Mouse (Mus musculus) cerebellum, adult 2 months (tissue): ENCODE measurements around the gene Cd59b. TPM values are rescaled to one million over a fixed set of nuclear protein-coding genes. Genes with fewer than 3 reads are reported as not detected.
"Not testable (repeated sequence)": the region's sequence is repeated elsewhere in the genome, so short reads cannot be mapped to it uniquely, and the experiment has no call there.

Experiments
- DNase-seq, 2 experiments: peaks; one replicate each; pipeline ENCODE4 v3.0.0; 2021
- H3K27ac ChIP-seq: fragments of 200-500 bp; 2 replicates; pipeline ENCODE4 v1.5.1; 2012; ENCODE audit warnings: low read length, control low read depth, inconsistent platforms; ENCODE audit not compliant: insufficient read depth
- H3K27me3 ChIP-seq: fragments of 200-500 bp; 2 replicates; pipeline ENCODE4 v1.6.1; 2012; ENCODE audit warnings: inconsistent platforms, mild to moderate bottlenecking, low read length, moderate library complexity; ENCODE audit not compliant: control insufficient read depth, insufficient read depth
- H3K4me1 ChIP-seq: fragments of 200-500 bp; 2 replicates; pipeline ENCODE4 v1.6.1; 2011; ENCODE audit warnings: low read length; ENCODE audit not compliant: control insufficient read depth, insufficient read depth
- H3K4me3 ChIP-seq: fragments of 200-500 bp; replicated peaks from 2 replicates; pipeline ENCODE3; 2011; ENCODE audit warnings: mild to moderate bottlenecking, low read depth, low read length, control low read depth; ENCODE audit not compliant: insufficient read depth
- CTCF ChIP-seq: fragments of 200-500 bp; IDR thresholded peaks from 2 replicates; pipeline ENCODE4 v1.5.1; 2011; ENCODE audit warnings: low read depth, mild to moderate bottlenecking, control low read depth, low read length, moderate library complexity, borderline replicate concordance; ENCODE audit not compliant: insufficient read depth
- POLR2A ChIP-seq: fragments of 200-500 bp; IDR thresholded peaks from 2 replicates; pipeline ENCODE4 v1.6.1; 2011; ENCODE audit warnings: low read length, control low read depth, borderline replicate concordance; ENCODE audit not compliant: insufficient read depth
- WGBS: fragments of 180-500 bp; shearing (Covaris S2); methylation state at CpG from one replicate; pipeline ENCODE4 v1.1.7; 2018; 5-methylcytosine and 5-hydroxymethylcytosine counted together
- polyA plus RNA-seq: library from polyadenylated mRNA; depleted of rRNA; stranded (reverse); fragments of >200 nt; gene quantifications from 2 replicates; pipeline ENCODE4 v1.2.3, GENCODE M21; 2012

The Cd59b gene
- polyA plus RNA-seq, 1 experiment: 11.4 TPM

- TF ChIP-seq POLR2A: no peak
- TF ChIP-seq CTCF: no peak
- no peak for DNase-seq
- Histone ChIP-seq H3K4me1 (no peaks in the 10 kb centered on the region), H3K27ac (no peak overlapping the region), H3K4me3 (no peak overlapping the region), H3K27me3 (no peaks in the 10 kb centered on the region)
- 99% methylated on average over 2 of the region's 2 CpGs for WGBS
These were observed 29.6 kb downstream of the Cd59b start for GRCm38 (mm10) chr2:104099231-104099585.

- no peak for DNase-seq
- H3K27ac ChIP-seq: no peak overlapping the region
- H3K4me1 ChIP-seq: no peaks in the 10 kb centered on the region
- no peaks in the 10 kb centered on the region for H3K27me3 ChIP-seq
- no peak overlapping the region for H3K4me3 ChIP-seq
- TF ChIP-seq POLR2A (no peak), CTCF (no peak)
- 66% methylated on average over 1 of the region's 1 CpGs for WGBS
These were observed 30.3 kb downstream of the Cd59b start for GRCm38 (mm10) chr2:104099946-104100345.

- 88% methylated on average over 6 of the region's 6 CpGs for WGBS
- H3K4me1 ChIP-seq: no peaks in the 10 kb centered on the region
- no peak overlapping the region for H3K4me3 ChIP-seq
- H3K27ac ChIP-seq: no peak overlapping the region
- no peaks in the 10 kb centered on the region for H3K27me3 ChIP-seq
- no peak for DNase-seq
- TF ChIP-seq CTCF (no peak), POLR2A (no peak)
These were observed 35.2 kb downstream of the Cd59b start for GRCm38 (mm10) chr2:104104800-104105199.

GRCm38 (mm10) chr2:104109021-104109420 is 39.4 kb downstream of the Cd59b start:
- 98% methylated on average over 2 of the region's 2 CpGs for WGBS
- DNase-seq, H3K4me1 ChIP-seq, H3K27ac ChIP-seq, H3K27me3 ChIP-seq, H3K4me3 ChIP-seq: not testable (repeated sequence)

- no peak for TF ChIP-seq CTCF
- TF ChIP-seq POLR2A: no peak
- Histone ChIP-seq H3K27me3 (no peaks in the 10 kb centered on the region), H3K4me3 (no peak overlapping the region), H3K4me1 (no peaks in the 10 kb centered on the region), H3K27ac (no peak overlapping the region)
- no peak for DNase-seq
- WGBS: 82% methylated on average over 2 of the region's 2 CpGs
These were observed 39.9 kb downstream of the Cd59b start for GRCm38 (mm10) chr2:104109528-104109927.

GRCm38 (mm10) chr2:104110031-104110430 is 40.4 kb downstream of the Cd59b start:
- no peak overlapping the region for H3K27ac ChIP-seq
- H3K4me1 ChIP-seq: no peaks in the 10 kb centered on the region
- H3K27me3 ChIP-seq: no peaks in the 10 kb centered on the region
- no peak for DNase-seq
- H3K4me3 ChIP-seq: no peak overlapping the region
- 91% methylated on average over 4 of the region's 4 CpGs for WGBS
- TF ChIP-seq POLR2A (no peak), CTCF (no peak)

GRCm38 (mm10) chr2:104111170-104111797 is 41.6 kb downstream of the Cd59b start:
- WGBS: no CpG with 5 or more reads among the region's 1 CpGs
- not testable (repeated sequence) for H3K27me3 ChIP-seq, DNase-seq, H3K4me1 ChIP-seq, H3K4me3 ChIP-seq, H3K27ac ChIP-seq

- H3K4me1 ChIP-seq, H3K27me3 ChIP-seq, H3K27ac ChIP-seq, DNase-seq, H3K4me3 ChIP-seq: not testable (repeated sequence)
These were observed 43.9 kb downstream of the Cd59b start for GRCm38 (mm10) chr2:104113563-104113962.

GRCm38 (mm10) chr2:104114898-104115297 is 45.2 kb downstream of the Cd59b start:
- Histone ChIP-seq H3K4me1 (no peaks in the 10 kb centered on the region), H3K27ac (no peak overlapping the region), H3K27me3 (no peaks in the 10 kb centered on the region), H3K4me3 (no peak overlapping the region)
- TF ChIP-seq CTCF (no peak), POLR2A (no peak)
- no peak for DNase-seq
- WGBS: 78% methylated on average over 3 of the region's 3 CpGs

- H3K4me3 ChIP-seq, H3K27ac ChIP-seq, DNase-seq, H3K27me3 ChIP-seq, H3K4me1 ChIP-seq: not testable (repeated sequence)
These were observed 47.5 kb downstream of the Cd59b start for GRCm38 (mm10) chr2:104117173-104117572.
